8 mouse cellular contexts compared by ENCODE assay signal in the genomic region with DNA sequence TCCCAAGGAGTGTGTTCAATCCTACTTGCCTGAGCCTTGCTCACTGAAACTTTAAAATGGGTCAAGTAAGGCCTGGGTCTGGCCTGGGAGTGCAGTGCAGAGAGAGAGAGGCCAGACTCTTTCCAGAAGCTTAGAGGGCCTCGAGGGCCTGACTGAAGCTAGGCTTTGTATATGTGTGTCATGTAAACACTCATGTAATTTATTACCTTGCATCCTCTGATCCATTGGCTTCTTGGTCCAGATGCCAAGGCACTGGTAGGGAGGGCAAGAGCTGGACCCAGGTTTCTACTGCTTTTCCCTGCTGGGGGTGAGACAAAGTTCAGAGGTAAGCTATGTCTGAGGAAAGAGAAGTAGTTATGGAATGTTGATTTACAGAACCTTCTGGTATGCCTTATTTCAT. TPM values are rescaled to one million over a fixed set of nuclear protein-coding genes. Genes with fewer than 3 reads are reported as not detected.
A peak's percentile ranks its signal among the peaks of the same experiment; 100 is the strongest.
DNase-seq lines count a peak whose midpoint lies in the region; ATAC-seq and TF ChIP-seq lines count a peak whose summit lies in the region.

No protein-coding gene starts in this region.

- no peak for TF ChIP-seq CTCF in cerebellum, adult 2 months (IDR thresholded peaks at IDR 0.05; ENCODE audit: borderline replicate concordance, insufficient read depth, low read depth, low read length)
- TF ChIP-seq CTCF in MEL (IDR thresholded peaks at IDR 0.05 in 2 of 3, conservative IDR thresholded peaks at IDR 0.05 in 1 of 3; ENCODE audit: control insufficient read depth in 1 of 3, insufficient read depth in 1 of 3, low read depth in 2 of 3, low read length in 3 of 3, poor library complexity in 1 of 3, severe bottlenecking in 1 of 3), result no peak
- TF ChIP-seq CTCF in liver, embryonic 14.5 days (IDR thresholded peaks at IDR 0.05; ENCODE audit: low read depth), result no peak

- peak overlapping the region; percentile 99 for H3K27ac ChIP-seq in cerebellum, adult 2 months (ENCODE audit: insufficient read depth, low read length)
- H3K27ac ChIP-seq in MEL (ENCODE audit: control insufficient read depth, low read depth, low read length), result peak overlapping the region; percentile 85
- H3K27ac ChIP-seq in hindbrain, embryonic 13.5 days, result peak overlapping the region; percentile 96
- H3K27ac ChIP-seq in liver, embryonic 14.5 days, result peak overlapping the region; percentile 89

- no peaks in the 10 kb centered on the region for H3K27me3 ChIP-seq in cerebellum, adult 2 months (ENCODE audit: control insufficient read depth, insufficient read depth, low read length)
- no peaks in the 10 kb centered on the region for H3K27me3 ChIP-seq in MEL (ENCODE audit: control insufficient read depth in 1 of 2, insufficient read depth in 2 of 2, low read length in 2 of 2)
- no peaks in the 10 kb centered on the region for H3K27me3 ChIP-seq in hindbrain, embryonic 13.5 days
- H3K27me3 ChIP-seq in liver, embryonic 14.5 days (ENCODE audit: control insufficient read depth, insufficient read depth, low read length), result no peaks in the 10 kb centered on the region

- no peak for TF ChIP-seq RAD21 in MEL (IDR thresholded peaks at IDR 0.05; ENCODE audit: low read depth, low read length)

- WGBS in cerebellum, adult 2 months, result 0% methylated on average over 1 of the region's 1 CpGs
- WGBS in hindbrain, embryonic 13.5 days, result 17% methylated on average over 1 of the region's 1 CpGs
- 3% methylated on average over 1 of the region's 1 CpGs for WGBS in liver, embryonic 14.5 days (ENCODE audit: insufficient replicate concordance)

- H3K36me3 ChIP-seq in MEL (ENCODE audit: control insufficient read depth in 1 of 2, insufficient read depth in 2 of 2, low read length in 2 of 2), result peaks cover 8 to 50% of the 10 kb centered on the region in 2 experiments
- no peaks in the 10 kb centered on the region; the same call in 1 of the 2 replicates for H3K36me3 ChIP-seq in hindbrain, embryonic 13.5 days
- H3K36me3 ChIP-seq in liver, embryonic 14.5 days (replicated peaks; ENCODE audit: control insufficient read depth, insufficient read depth, low read depth), result peaks cover 5% of the 10 kb centered on the region

- no peak for TF ChIP-seq EP300 in MEL (IDR thresholded peaks at IDR 0.05; ENCODE audit: low read depth in 1 of 2, low read length in 2 of 2)
- TF ChIP-seq EP300 in liver, embryonic 14.5 days (IDR thresholded peaks at IDR 0.05; ENCODE audit: low read depth), result no peak

- peaks cover 69% of the 10 kb centered on the region for H3K79me2 ChIP-seq in MEL (ENCODE audit: control insufficient read depth, insufficient read depth, low read length, poor library complexity)

- peaks cover 25% of the 10 kb centered on the region for H3K4me1 ChIP-seq in cerebellum, adult 2 months (ENCODE audit: control insufficient read depth, insufficient read depth, low read length)
- H3K4me1 ChIP-seq in MEL (ENCODE audit: control insufficient read depth in 1 of 2, insufficient read depth in 2 of 2, low read length in 2 of 2), result peaks cover 0 to 37% of the 10 kb centered on the region in 2 experiments; a peak in 3 of 4 replicates
- H3K4me1 ChIP-seq in hindbrain, embryonic 13.5 days (replicated peaks), result peaks cover 43% of the 10 kb centered on the region
- peaks cover 48 to 59% of the 10 kb centered on the region in 2 experiments for H3K4me1 ChIP-seq in liver, embryonic 14.5 days (replicated peaks; ENCODE audit: control insufficient read depth in 2 of 2, insufficient read depth in 2 of 2, low read length in 1 of 2)

- TF ChIP-seq POLR2A in cerebellum, adult 2 months (IDR thresholded peaks at IDR 0.05; ENCODE audit: borderline replicate concordance, insufficient read depth, low read length), result no peak
- TF ChIP-seq POLR2A in MEL (IDR thresholded peaks at IDR 0.05; ENCODE audit: control insufficient read depth in 1 of 2, insufficient read depth in 1 of 2, low read depth in 1 of 2, low read length in 2 of 2, poor library complexity in 1 of 2), result no peak

- H3K9ac ChIP-seq in MEL (ENCODE audit: control insufficient read depth, low read depth, low read length, poor library complexity, severe bottlenecking), result peak overlapping the region; percentile 97
- peak overlapping the region; percentile 94 for H3K9ac ChIP-seq in hindbrain, embryonic 13.5 days
- peak overlapping the region; percentile 100 for H3K9ac ChIP-seq in liver, embryonic 14.5 days (replicated peaks)

- ATAC-seq in hindbrain, embryonic 13.5 days (ENCODE audit: low FRiP score), result no peak
- no peak for ATAC-seq in liver, embryonic 14.5 days (ENCODE audit: insufficient read depth)
- no peak for ATAC-seq in frontal cortex, adult (ENCODE audit: low TSS enrichment)

- peak overlapping the region; percentile 98 for H3K4me3 ChIP-seq in cerebellum, adult 2 months (replicated peaks; ENCODE audit: insufficient read depth, low read depth, low read length)
- H3K4me3 ChIP-seq in MEL (ENCODE audit: control insufficient read depth in 1 of 2, insufficient read depth in 1 of 2, low read depth in 2 of 2, low read length in 2 of 2), result peak overlapping the region; percentile 82 to 99
- peak overlapping the region; percentile 98 for H3K4me3 ChIP-seq in hindbrain, embryonic 13.5 days
- H3K4me3 ChIP-seq in liver, embryonic 14.5 days (ENCODE audit: insufficient read depth in 1 of 2, low read depth in 2 of 2, low read length in 2 of 2), result peak overlapping the region; percentile 97 to 100

- no peak for DNase-seq in cerebellum, adult 2 months
- no peak for DNase-seq in cerebellum, postnatal 36 days
- DNase-seq in MEL (ENCODE audit: low read depth, low spot score), result no peak
- no peak for DNase-seq in liver, embryonic 14.5 days (ENCODE audit: low read depth in 3 of 3, low spot score in 3 of 3)
- DNase-seq in urinary bladder, adult 18-20 months (ENCODE audit: low spot score in 2 of 2), result no peak
- DNase-seq in gastrocnemius, postnatal 14 days, result no peak

- intact Hi-C loops in gastrocnemius, postnatal 14 days (cut with DNase I; ENCODE audit: low total_unique reads), result no loop called here

- H3K9me3 ChIP-seq in MEL (replicated peaks; ENCODE audit: insufficient read depth, low read length), result no peaks in the 10 kb centered on the region
- no peaks in the 10 kb centered on the region for H3K9me3 ChIP-seq in hindbrain, embryonic 13.5 days
- no peaks in the 10 kb centered on the region for H3K9me3 ChIP-seq in liver, embryonic 14.5 days (ENCODE audit: control insufficient read depth, low read length)

- H3K4me2 ChIP-seq in hindbrain, embryonic 13.5 days, result peak overlapping the region; percentile 91
- H3K4me2 ChIP-seq in liver, embryonic 14.5 days (ENCODE audit: low read depth), result peak overlapping the region; percentile 91

TF ChIP-seq in MEL, 35 proteins besides CTCF, POLR2A, EP300 and RAD21 (continues in another document):
- TF ChIP-seq HCFC1 (IDR thresholded peaks at IDR 0.05; ENCODE audit: low read depth, low read length) (no peak), CHD2 (IDR thresholded peaks at IDR 0.05; ENCODE audit: low read length) (no peak)

RNA-seq across cellular contexts. Expression of a gene that starts 1.8 kb away (rescaled TPM):
- polyA plus RNA-seq in cerebellum, adult 2 months (2012; rRNA removed), result 180 and 194 TPM in 2 replicates
- 505 and 519 TPM in 2 replicates for total RNA-seq in MEL (2012; rRNA removed)
- polyA plus RNA-seq in MEL (2012; ENCODE audit: insufficient read depth in 1 of 2, insufficient read length in 2 of 2, low read depth in 1 of 2, low replicate concordance in 2 of 2, missing spikeins in 1 of 2), result 1,000 to 10,000 TPM in 1 of 2 experiments, 100 to 1,000 TPM in 1; 369 to 1,503 TPM
- polyA plus RNA-seq in hindbrain, embryonic 13.5 days (2015; fragmentation: Nextera tagmentation; extraction: Ambion mirVana), result 139 and 155 TPM in 2 replicates
- 108 and 167 TPM in 2 replicates for polyA plus RNA-seq in liver, embryonic 14.5 days (2012; rRNA removed)
- 204 and 256 TPM in 2 replicates for polyA plus RNA-seq in liver, embryonic 14.5 days (2014; fragmentation: Nextera tagmentation; extraction: Ambion mirVana)
- total RNA-seq in gastrocnemius, postnatal 14 days (2021), result 100 to 1,000 TPM; 152 to 161 TPM

RNA-seq across cellular contexts. Expression of a gene that starts 11.4 kb away (rescaled TPM):
- polyA plus RNA-seq in cerebellum, adult 2 months (2012; rRNA removed), result 83.9 and 84.9 TPM in 2 replicates
- total RNA-seq in MEL (2012; rRNA removed), result 59.5 and 66.2 TPM in 2 replicates
- polyA plus RNA-seq in MEL (2012; ENCODE audit: insufficient read depth in 1 of 2, insufficient read length in 2 of 2, low read depth in 1 of 2, low replicate concordance in 2 of 2, missing spikeins in 1 of 2), result 10 to 100 TPM in 1 of 2 experiments, not detected in 1; 77.3 TPM
- polyA plus RNA-seq in hindbrain, embryonic 13.5 days (2015; fragmentation: Nextera tagmentation; extraction: Ambion mirVana), result 63.9 and 70.1 TPM in 2 replicates
- polyA plus RNA-seq in liver, embryonic 14.5 days (2012; rRNA removed), result 43.9 and 50.1 TPM in 2 replicates
- polyA plus RNA-seq in liver, embryonic 14.5 days (2014; fragmentation: Nextera tagmentation; extraction: Ambion mirVana), result 37.9 and 43.4 TPM in 2 replicates
- 10 to 100 TPM; 42.1 to 46.5 TPM for total RNA-seq in gastrocnemius, postnatal 14 days (2021)

RNA-seq across cellular contexts. Expression of a gene that starts 22.2 kb away (rescaled TPM):
- 15.2 and 15.9 TPM in 2 replicates for polyA plus RNA-seq in cerebellum, adult 2 months (2012; rRNA removed)
- total RNA-seq in MEL (2012; rRNA removed), result 61.4 and 71.8 TPM in 2 replicates
- polyA plus RNA-seq in MEL (2012; ENCODE audit: insufficient read depth in 1 of 2, insufficient read length in 2 of 2, low read depth in 1 of 2, low replicate concordance in 2 of 2, missing spikeins in 1 of 2), result 10 to 100 TPM in 1 of 2 experiments, not detected in 1; 45.0 TPM
- 40.1 and 40.7 TPM in 2 replicates for polyA plus RNA-seq in hindbrain, embryonic 13.5 days (2015; fragmentation: Nextera tagmentation; extraction: Ambion mirVana)
- 9.3 and 14.8 TPM in 2 replicates for polyA plus RNA-seq in liver, embryonic 14.5 days (2012; rRNA removed)
- 9.7 and 11.0 TPM in 2 replicates for polyA plus RNA-seq in liver, embryonic 14.5 days (2014; fragmentation: Nextera tagmentation; extraction: Ambion mirVana)
- 1 to 10 TPM; 9.0 to 9.6 TPM for total RNA-seq in gastrocnemius, postnatal 14 days (2021)

RNA-seq across cellular contexts. Expression of a gene that starts 22.5 kb away (rescaled TPM):
- polyA plus RNA-seq in cerebellum, adult 2 months (2012; rRNA removed), result 47.6 and 48.8 TPM in 2 replicates
- total RNA-seq in MEL (2012; rRNA removed), result 43.2 and 47.0 TPM in 2 replicates
- 10 to 100 TPM in 1 of 2 experiments, not detected in 1; 65.9 TPM for polyA plus RNA-seq in MEL (2012; ENCODE audit: insufficient read depth in 1 of 2, insufficient read length in 2 of 2, low read depth in 1 of 2, low replicate concordance in 2 of 2, missing spikeins in 1 of 2)
- polyA plus RNA-seq in hindbrain, embryonic 13.5 days (2015; fragmentation: Nextera tagmentation; extraction: Ambion mirVana), result 15.5 and 15.6 TPM in 2 replicates
- polyA plus RNA-seq in liver, embryonic 14.5 days (2012; rRNA removed), result 14.8 and 15.4 TPM in 2 replicates
- polyA plus RNA-seq in liver, embryonic 14.5 days (2014; fragmentation: Nextera tagmentation; extraction: Ambion mirVana), result 5.0 and 6.7 TPM in 2 replicates
- 10 to 100 TPM; 40.1 to 40.5 TPM for total RNA-seq in gastrocnemius, postnatal 14 days (2021)

RNA-seq across cellular contexts. Expression of a gene that starts 22.6 kb away (rescaled TPM):
- polyA plus RNA-seq in cerebellum, adult 2 months (2012; rRNA removed), result 46.8 and 49.5 TPM in 2 replicates
- total RNA-seq in MEL (2012; rRNA removed), result 8.9 and 10.9 TPM in 2 replicates
- 10 to 100 TPM in 1 of 2 experiments, not detected in 1; 21.1 TPM for polyA plus RNA-seq in MEL (2012; ENCODE audit: insufficient read depth in 1 of 2, insufficient read length in 2 of 2, low read depth in 1 of 2, low replicate concordance in 2 of 2, missing spikeins in 1 of 2)
- 19.3 and 20.7 TPM in 2 replicates for polyA plus RNA-seq in hindbrain, embryonic 13.5 days (2015; fragmentation: Nextera tagmentation; extraction: Ambion mirVana)
- 8.9 and 9.2 TPM in 2 replicates for polyA plus RNA-seq in liver, embryonic 14.5 days (2012; rRNA removed)
- 3.5 and 3.6 TPM in 2 replicates for polyA plus RNA-seq in liver, embryonic 14.5 days (2014; fragmentation: Nextera tagmentation; extraction: Ambion mirVana)
- 1 to 10 TPM; 3.6 to 3.9 TPM for total RNA-seq in gastrocnemius, postnatal 14 days (2021)
